Mouse (Mus musculus): Measurements from ENCODE around the gene Sh3gl2. TPM values are rescaled to one million over a fixed set of nuclear protein-coding genes. Genes with fewer than 3 reads are reported as not detected.

Gene Sh3gl2
- total RNA-seq, 2 experiments from 2014 or later: not detected

GRCm38 (mm10) chr4:85227664-85228588 lies 23.0 kb downstream of the Sh3gl2 start:
- ATAC-seq (replicated peaks; ENCODE audit: low FRiP score, low TSS enrichment, poor library complexity, severe bottlenecking): no peak

- no peak for ATAC-seq (replicated peaks; ENCODE audit: low FRiP score, low TSS enrichment, poor library complexity, severe bottlenecking)
Observed at GRCm38 (mm10) chr4:85228589-85228948, 23.6 kb downstream of the Sh3gl2 start.

GRCm38 (mm10) chr4:85232386-85233381 lies 27.8 kb downstream of the Sh3gl2 start:
- ATAC-seq (replicated peaks; ENCODE audit: low FRiP score, low TSS enrichment, poor library complexity, severe bottlenecking): no peak

DNA sequence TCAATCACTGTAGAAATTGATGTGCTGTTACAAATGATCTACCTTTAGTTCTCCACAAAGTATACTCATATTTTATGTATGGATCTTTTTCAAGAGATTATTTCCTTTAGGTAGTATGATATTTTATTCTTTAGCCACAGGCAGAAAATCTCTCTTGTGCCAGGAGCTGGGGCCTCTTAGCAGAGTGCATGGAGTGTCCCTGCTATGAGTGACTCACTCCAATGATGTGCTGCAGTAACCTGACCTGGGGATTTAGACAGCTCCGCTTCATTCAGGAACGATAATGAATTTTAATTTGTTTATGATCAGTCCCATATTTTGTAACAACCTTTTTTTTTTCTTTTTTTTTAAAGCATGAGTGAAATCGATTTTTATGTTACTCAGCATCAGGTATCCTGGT lies 36.7 kb downstream of the Sh3gl2 start:
- ATAC-seq (replicated peaks; ENCODE audit: low FRiP score, low TSS enrichment, poor library complexity, severe bottlenecking): no peak

DNA sequence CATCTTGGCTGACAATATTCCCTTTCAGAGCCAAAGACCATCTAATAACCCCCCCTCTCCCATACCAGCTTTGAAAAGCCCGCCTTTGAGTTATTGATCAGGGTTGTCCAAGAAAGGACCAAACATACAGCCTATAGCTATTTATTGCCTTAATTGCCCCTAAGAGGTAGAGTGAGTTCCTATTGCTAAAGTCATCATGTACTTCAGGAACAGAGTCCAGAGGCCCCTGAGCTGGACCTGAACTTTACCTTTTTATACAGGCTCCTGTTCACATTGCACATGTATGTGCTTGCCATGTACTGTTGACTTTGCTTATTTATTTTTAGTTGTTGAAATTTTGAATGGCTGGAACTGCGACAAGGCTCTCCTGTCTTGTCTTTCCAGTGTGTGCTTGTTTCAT lies 37.6 kb downstream of the Sh3gl2 start:
- ATAC-seq (replicated peaks; ENCODE audit: low FRiP score, low TSS enrichment, poor library complexity, severe bottlenecking): no peak

DNA sequence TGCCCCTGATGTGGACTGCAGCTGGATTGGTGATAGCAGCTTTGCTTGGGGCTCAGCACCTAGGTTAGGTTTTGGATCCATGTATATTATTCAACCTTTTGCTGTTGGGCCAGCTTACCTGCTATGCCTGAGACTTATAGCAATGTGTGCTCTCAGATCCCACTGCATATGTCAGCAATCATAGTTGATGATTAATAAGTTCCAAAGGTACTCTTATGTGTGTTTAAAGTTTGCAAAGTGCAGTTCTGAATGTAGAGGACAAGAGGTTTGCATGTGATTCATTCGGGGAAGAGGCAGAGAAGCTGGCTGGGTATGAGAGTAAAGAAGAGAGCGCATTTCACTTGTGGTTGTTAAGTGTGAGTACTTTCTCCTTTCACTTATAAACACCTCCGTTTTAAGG lies 43.7 kb downstream of the Sh3gl2 start:
- no peak for ATAC-seq (replicated peaks; ENCODE audit: low FRiP score, low TSS enrichment, poor library complexity, severe bottlenecking)

DNA sequence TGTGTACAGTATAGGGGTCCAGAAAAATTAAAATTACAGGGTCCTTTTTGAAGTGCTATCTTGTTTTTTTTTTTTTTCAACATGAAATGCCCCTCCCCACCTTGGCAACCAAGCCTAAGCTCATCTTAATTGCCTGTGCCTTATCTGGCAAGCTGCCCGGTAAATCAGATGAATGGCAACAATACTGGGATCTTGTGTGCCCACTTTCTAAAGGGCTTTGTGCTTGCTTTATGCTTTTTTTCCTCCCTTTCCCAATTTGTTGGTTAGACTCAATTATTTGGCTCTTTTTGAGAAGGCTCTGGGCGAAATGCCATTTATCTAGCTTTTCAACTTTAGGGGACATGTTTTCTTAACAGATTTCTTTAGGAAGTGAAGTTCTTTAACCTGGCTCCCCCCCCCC lies 45.3 kb downstream of the Sh3gl2 start:
- ATAC-seq (replicated peaks; ENCODE audit: low FRiP score, low TSS enrichment, poor library complexity, severe bottlenecking): no peak

- no peak for ATAC-seq (replicated peaks; ENCODE audit: low FRiP score, low TSS enrichment, poor library complexity, severe bottlenecking)
Observed at GRCm38 (mm10) chr4:85250786-85251185, 45.9 kb downstream of the Sh3gl2 start.

DNA sequence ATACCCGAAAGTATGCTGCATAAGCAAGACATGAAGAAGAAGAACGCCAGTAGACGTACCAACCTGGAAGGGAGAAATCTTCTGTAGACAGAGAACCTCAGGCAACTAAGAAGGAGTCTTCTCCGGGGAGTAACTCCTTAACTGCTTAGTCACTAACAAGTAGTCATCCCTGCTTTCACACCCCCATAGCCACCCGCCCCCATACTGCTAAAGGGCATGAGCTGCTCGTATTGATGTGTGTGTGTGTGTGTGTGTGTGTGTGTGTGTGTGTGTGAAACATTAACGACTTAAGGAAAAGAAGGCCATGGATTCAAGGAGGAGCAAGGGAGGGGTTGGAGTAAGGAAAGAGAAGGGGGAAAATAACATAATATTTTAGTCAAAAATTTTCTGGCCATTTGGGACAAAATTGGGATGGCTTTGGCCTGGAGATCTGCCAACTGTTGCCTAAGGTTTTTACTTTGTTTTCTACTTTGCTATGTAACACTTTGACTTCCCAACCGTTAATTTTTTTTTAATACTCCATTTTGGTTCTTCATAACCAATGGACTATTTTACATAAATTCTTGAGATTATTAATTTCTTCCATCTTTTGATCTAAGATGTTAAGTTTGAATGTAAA lies 51.0 kb downstream of the Sh3gl2 start:
- ATAC-seq (replicated peaks; ENCODE audit: low FRiP score, low TSS enrichment, poor library complexity, severe bottlenecking): no peak

GRCm38 (mm10) chr4:85256461-85257202 lies 51.7 kb downstream of the Sh3gl2 start:
- ATAC-seq (replicated peaks; ENCODE audit: low FRiP score, low TSS enrichment, poor library complexity, severe bottlenecking): no peak

DNA sequence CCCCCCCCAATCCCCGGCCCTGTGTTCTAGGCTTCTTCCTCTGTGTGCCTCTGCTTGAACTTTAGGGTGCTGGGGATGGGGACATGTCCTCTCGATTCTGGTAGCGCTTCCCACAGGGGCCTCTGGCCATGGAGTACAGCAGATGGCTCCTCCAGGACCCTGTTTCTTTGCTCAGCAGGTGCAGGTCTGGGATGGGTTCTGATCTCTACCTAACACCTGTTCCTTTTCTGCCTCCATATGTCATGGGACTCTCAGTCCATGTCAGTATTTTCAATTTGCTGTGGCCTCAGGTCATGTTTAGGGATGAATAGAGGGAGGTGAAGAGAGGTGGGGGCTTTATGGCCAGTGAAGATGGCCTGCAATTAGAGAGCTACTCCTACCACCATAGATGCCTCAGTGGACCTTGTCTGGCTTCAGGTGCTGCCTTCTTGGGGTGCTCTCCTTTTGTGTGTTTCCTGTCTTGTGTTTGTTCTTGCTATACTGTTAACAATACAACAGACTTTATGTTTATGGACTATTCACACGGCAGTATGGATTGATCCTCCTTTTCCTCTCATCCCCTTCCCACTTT lies 52.9 kb downstream of the Sh3gl2 start:
- ATAC-seq (replicated peaks; ENCODE audit: low FRiP score, low TSS enrichment, poor library complexity, severe bottlenecking): no peak

GRCm38 (mm10) chr4:85260687-85261658 lies 56.0 kb downstream of the Sh3gl2 start:
- ATAC-seq (replicated peaks; ENCODE audit: low FRiP score, low TSS enrichment, poor library complexity, severe bottlenecking): no peak

DNA sequence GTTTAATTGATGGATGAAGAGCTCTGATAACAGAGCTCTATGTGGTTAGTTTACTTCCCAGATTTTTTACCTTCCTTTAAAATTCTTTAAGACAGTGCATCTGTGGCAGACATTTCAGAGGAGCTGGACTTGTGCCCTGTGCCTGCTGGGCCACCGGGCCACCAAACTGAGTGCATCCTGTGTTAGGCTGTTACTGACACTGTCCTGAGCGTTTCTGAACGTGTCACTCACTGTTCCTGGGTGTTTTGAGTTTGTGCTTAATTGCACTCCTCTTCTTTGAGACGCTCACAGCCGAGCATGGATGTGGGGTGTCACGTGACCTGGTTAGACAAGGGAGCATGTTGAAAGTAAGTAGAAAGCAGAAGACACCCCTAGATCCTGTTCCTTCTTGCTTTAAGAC lies 57.2 kb downstream of the Sh3gl2 start:
- no peak for ATAC-seq (replicated peaks; ENCODE audit: low FRiP score, low TSS enrichment, poor library complexity, severe bottlenecking)

DNA sequence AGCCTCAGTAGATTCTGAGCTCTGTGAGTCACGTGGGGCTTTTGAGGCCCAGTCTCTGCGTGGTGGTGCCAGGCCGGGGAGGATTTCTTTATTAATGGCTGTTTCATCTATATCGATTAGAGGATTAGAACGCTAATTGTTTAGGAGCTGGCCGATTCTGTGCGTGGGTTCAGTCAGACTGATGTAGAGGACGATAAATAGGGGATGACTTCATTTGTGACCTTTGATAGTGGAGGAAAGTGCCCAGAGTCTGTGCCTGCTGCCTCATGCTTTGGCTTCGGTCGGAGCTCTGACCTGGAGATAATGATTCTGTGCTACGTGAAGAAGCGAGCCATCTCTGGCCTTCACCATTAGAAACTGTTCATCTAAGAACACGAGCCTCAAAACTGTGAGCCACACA lies 57.7 kb downstream of the Sh3gl2 start:
- no peak for ATAC-seq (replicated peaks; ENCODE audit: low FRiP score, low TSS enrichment, poor library complexity, severe bottlenecking)

DNA sequence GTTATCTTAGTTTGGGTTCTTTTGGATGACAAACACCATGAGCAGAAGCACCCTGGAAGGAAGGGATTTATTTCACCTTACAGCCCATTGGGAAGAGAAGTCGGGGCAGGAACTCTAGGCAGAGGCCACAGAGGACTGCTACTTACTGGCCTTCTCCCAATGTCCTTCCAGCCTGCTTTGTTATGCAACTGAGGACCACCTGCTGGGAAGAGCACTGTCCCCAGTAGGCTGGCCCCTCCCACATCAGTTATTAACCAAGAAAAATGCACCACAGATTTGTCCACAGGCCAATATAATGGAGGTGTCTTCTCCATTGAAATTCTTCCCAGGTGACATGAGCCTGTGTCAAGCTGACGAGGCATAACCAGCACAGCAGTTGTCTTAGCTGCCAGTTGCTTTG lies 62.5 kb downstream of the Sh3gl2 start:
- ATAC-seq (replicated peaks; ENCODE audit: low FRiP score, low TSS enrichment, poor library complexity, severe bottlenecking): no peak

GRCm38 (mm10) chr4:85272877-85273276 lies 68.0 kb downstream of the Sh3gl2 start:
- ATAC-seq (replicated peaks; ENCODE audit: low FRiP score, low TSS enrichment, poor library complexity, severe bottlenecking): no peak

- no peak for ATAC-seq (replicated peaks; ENCODE audit: low FRiP score, low TSS enrichment, poor library complexity, severe bottlenecking)
Observed at GRCm38 (mm10) chr4:85273452-85273851, 68.5 kb downstream of the Sh3gl2 start.

GRCm38 (mm10) chr4:85283151-85283550 lies 78.2 kb downstream of the Sh3gl2 start:
- no peak for ATAC-seq (replicated peaks; ENCODE audit: low FRiP score, low TSS enrichment, poor library complexity, severe bottlenecking)
